Mouse (Mus musculus) hindbrain, embryonic 11.5 days (tissue): Measurements from ENCODE around the gene Cdk10. TPM values are rescaled to one million over a fixed set of nuclear protein-coding genes. Genes with fewer than 3 reads are reported as not detected.
"Not testable (repeated sequence)": the region's sequence is repeated elsewhere in the genome, so short reads cannot be mapped to it uniquely, and the experiment has no call there.

Experiments
- ATAC-seq: fragments of 200-750 bp; cut with Nextera tagmentation; 2 replicates; pipeline ENCODE4 v1.8.0; 2017; ENCODE audit warnings: mild to moderate bottlenecking, moderate TSS enrichment, moderate library complexity; ENCODE audit not compliant: low FRiP score
- DNase-seq: peaks from one replicate; pipeline ENCODE4 v3.0.0-alpha.2; 2015; ENCODE audit warnings: low spot score
- H3K27ac ChIP-seq: fragments of 300-500 bp; sonication (generic); 2 replicates; pipeline ENCODE4 v1.5.1; 2014; ENCODE audit warnings: mild to moderate bottlenecking, low read depth, low read length
- H3K27me3 ChIP-seq: fragments of 300-500 bp; sonication (generic); 2 replicates; pipeline ENCODE4 v1.6.1; 2014; ENCODE audit warnings: mild to moderate bottlenecking, low read length, moderate library complexity, mixed read lengths; ENCODE audit not compliant: control insufficient read depth, insufficient read depth
- H3K36me3 ChIP-seq: fragments of 300-500 bp; sonication (generic); 2 replicates; pipeline ENCODE4 v1.6.1; 2014; ENCODE audit warnings: mild to moderate bottlenecking, low read length, moderate library complexity, mixed read lengths; ENCODE audit not compliant: control insufficient read depth, insufficient read depth
- H3K4me1 ChIP-seq: fragments of 300-500 bp; sonication (generic); replicated peaks from 2 replicates; pipeline ENCODE4 v1.6.1; 2014; ENCODE audit warnings: low read length, mixed read lengths; ENCODE audit not compliant: control insufficient read depth, insufficient read depth
- H3K4me2 ChIP-seq: fragments of 300-500 bp; sonication (generic); replicated peaks from 2 replicates; pipeline ENCODE4 v1.6.1; 2014; ENCODE audit warnings: mild to moderate bottlenecking, low read depth, low read length
- H3K4me3 ChIP-seq: fragments of 300-500 bp; sonication (generic); 2 replicates; pipeline ENCODE4 v1.5.1; 2014; ENCODE audit warnings: low read depth, low read length
- H3K9ac ChIP-seq: fragments of 300-500 bp; sonication (generic); 2 replicates; pipeline ENCODE4 v1.6.1; 2014; ENCODE audit warnings: low read depth, low read length
- H3K9me3 ChIP-seq: fragments of 300-500 bp; sonication (generic); 2 replicates; pipeline ENCODE4 v1.6.1; 2016; ENCODE audit warnings: low read length; ENCODE audit not compliant: control insufficient read depth
- WGBS: fragments of 180-500 bp; shearing (Covaris S2); extraction: QIAGEN DNeasy Blood & Tissue Kit; methylation state at CpG from one replicate; pipeline ENCODE4 v1.1.7; 2014; 5-methylcytosine and 5-hydroxymethylcytosine counted together
- polyA plus RNA-seq: library from polyadenylated mRNA; unstranded; fragments of >200 nt; fragmentation: Nextera tagmentation; extraction: Ambion mirVana; gene quantifications from 2 replicates; pipeline ENCODE4 v1.2.1, GENCODE M21; 2014

Cdk10 gene
- polyA plus RNA-seq, 1 experiment from 2014 or later: 32.3 TPM

GRCm38 (mm10) chr8:123250940-123251339 is 26.3 kb downstream of the Cdk10 start:
- ATAC-seq: no peak

GRCm38 (mm10) chr8:123252925-123253324 is 28.3 kb downstream of the Cdk10 start:
- H3K27ac ChIP-seq: no peak overlapping the region

More at GRCm38 (mm10) chr8:123250940-123251339, 26.3 kb downstream of the Cdk10 start:
- H3K4me2 ChIP-seq: no peak overlapping the region
- H3K27ac ChIP-seq: no peak overlapping the region
- WGBS: 93% methylated on average over 5 of the region's 5 CpGs
- DNase-seq: no peak
- H3K9ac ChIP-seq: no peak overlapping the region
- H3K4me3 ChIP-seq: no peak overlapping the region
- no peaks in the 10 kb centered on the region for H3K27me3 ChIP-seq
- H3K9me3 ChIP-seq: no peaks in the 10 kb centered on the region
- H3K36me3 ChIP-seq: 0 out of 2 replicates have a peak, but pooled peaks cover 4% of the 10 kb centered on the region
- peaks cover 11% of the 10 kb centered on the region for H3K4me1 ChIP-seq

GRCm38 (mm10) chr8:123253451-123254098 is 28.9 kb downstream of the Cdk10 start:
- Histone ChIP-seq H3K9ac (peak overlapping the region; percentile 98), H3K27ac (peak overlapping the region; percentile 85), H3K36me3 (0 out of 2 replicates have a peak, but pooled peaks cover 2% of the 10 kb centered on the region), H3K4me1 (peaks cover 11% of the 10 kb centered on the region), H3K4me3 (peak overlapping the region; percentile 96), H3K4me2 (peak overlapping the region; percentile 97), H3K27me3 (no peaks in the 10 kb centered on the region), H3K9me3 (no peaks in the 10 kb centered on the region)
- under 1% methylated on average over 23 of the region's 40 CpGs for WGBS
- no peak; the same call in none of the 2 replicates for ATAC-seq
- no peak for DNase-seq

More at GRCm38 (mm10) chr8:123252925-123253324, 28.3 kb downstream of the Cdk10 start:
- ATAC-seq (no peak), DNase-seq (no peak)
- peak overlapping the region; percentile 96 for H3K4me3 ChIP-seq
- H3K4me2 ChIP-seq: peak overlapping the region; percentile 97; the same call in 1 of the 2 replicates
- H3K27me3 ChIP-seq: no peaks in the 10 kb centered on the region
- 0 out of 2 replicates have a peak, but pooled peaks cover 2% of the 10 kb centered on the region for H3K36me3 ChIP-seq
- 74% methylated on average over 4 of the region's 4 CpGs for WGBS
- peak overlapping the region; percentile 98; the same call in 1 of the 2 replicates for H3K9ac ChIP-seq
- peaks cover 11% of the 10 kb centered on the region for H3K4me1 ChIP-seq
- no peaks in the 10 kb centered on the region for H3K9me3 ChIP-seq

GRCm38 (mm10) chr8:123254099-123254885 is 29.6 kb downstream of the Cdk10 start, which contains the start of the genes Zfp276 and Vps9d1:
Zfp276 (plus strand) TSS chr8:123254195.
Vps9d1 (minus strand) TSS chr8:123254348.
- peak within 1 kb of the TSS; percentile 85 for H3K27ac ChIP-seq
- DNase-seq: peak; percentile 87
- ATAC-seq: peak; percentile 95
- H3K9ac ChIP-seq: peak within 1 kb of the TSS; percentile 98
- H3K4me1 ChIP-seq: peaks cover 11% of the 10 kb centered on the region
- H3K36me3 ChIP-seq: 0 out of 2 replicates have a peak, but pooled peaks cover 2% of the 10 kb centered on the region
- WGBS: under 1% methylated on average over 86 of the region's 99 CpGs
- H3K4me3 ChIP-seq: peak within 1 kb of the TSS; percentile 96
- no peaks in the 10 kb centered on the region for H3K27me3 ChIP-seq
- no peaks in the 10 kb centered on the region for H3K9me3 ChIP-seq
- peak within 1 kb of the TSS; percentile 97 for H3K4me2 ChIP-seq

- H3K36me3 ChIP-seq: 0 out of 2 replicates have a peak, but pooled peaks cover 2% of the 10 kb centered on the region
- no peak for DNase-seq
- 68% methylated on average over 6 of the region's 6 CpGs for WGBS
- H3K4me2 ChIP-seq: peak overlapping the region; percentile 97
- peaks cover 11% of the 10 kb centered on the region for H3K4me1 ChIP-seq
- peak overlapping the region; percentile 98 for H3K9ac ChIP-seq
- no peak for ATAC-seq
- H3K9me3 ChIP-seq: no peaks in the 10 kb centered on the region
- H3K27me3 ChIP-seq: no peaks in the 10 kb centered on the region
- H3K4me3 ChIP-seq: peak overlapping the region; percentile 96
- no peak overlapping the region for H3K27ac ChIP-seq
Measured at GRCm38 (mm10) chr8:123255170-123255569, 30.5 kb downstream of the Cdk10 start.

GRCm38 (mm10) chr8:123257114-123257513 is 32.5 kb downstream of the Cdk10 start:
- H3K27me3 ChIP-seq: no peaks in the 10 kb centered on the region
- no peak overlapping the region for H3K27ac ChIP-seq
- no peak overlapping the region for H3K4me2 ChIP-seq
- H3K9me3 ChIP-seq: no peaks in the 10 kb centered on the region
- WGBS: 62% methylated on average over 3 of the region's 3 CpGs
- ATAC-seq (no peak), DNase-seq (no peak)
- H3K9ac ChIP-seq: no peak overlapping the region
- no peak overlapping the region for H3K4me3 ChIP-seq
- 0 out of 2 replicates have a peak, but pooled peaks cover 2% of the 10 kb centered on the region for H3K36me3 ChIP-seq
- H3K4me1 ChIP-seq: peaks cover 11% of the 10 kb centered on the region

GRCm38 (mm10) chr8:123257593-123257992 is 33.0 kb downstream of the Cdk10 start:
- not testable (repeated sequence) for H3K27me3 ChIP-seq, H3K4me2 ChIP-seq, H3K9ac ChIP-seq, H3K9me3 ChIP-seq, H3K4me3 ChIP-seq, H3K27ac ChIP-seq, DNase-seq, ATAC-seq, H3K36me3 ChIP-seq
- WGBS: 94% methylated on average over 8 of the region's 8 CpGs
- peaks cover 11% of the 10 kb centered on the region for H3K4me1 ChIP-seq

- DNase-seq (peak; percentile 33), ATAC-seq (peak; percentile 65)
- Histone ChIP-seq H3K4me2 (no peak overlapping the region), H3K36me3 (peaks cover 15% of the 10 kb centered on the region), H3K4me1 (no peaks in the 10 kb centered on the region), H3K9ac (no peak overlapping the region), H3K27me3 (no peaks in the 10 kb centered on the region), H3K27ac (peak overlapping the region; percentile 62), H3K9me3 (no peaks in the 10 kb centered on the region), H3K4me3 (no peak overlapping the region)
- WGBS: 79% methylated on average over 14 of the region's 14 CpGs
Measured at GRCm38 (mm10) chr8:123267926-123268656, 43.4 kb downstream of the Cdk10 start.
